Mouse (Mus musculus): ENCODE results near the gene Orm1. TPM values are rescaled to one million over a fixed set of nuclear protein-coding genes. Genes with fewer than 3 reads are reported as not detected.

Gene Orm1
- total RNA-seq, 2 experiments from 2014 or later: not detected

Other genes with a start within 250 kb of the Orm1 start
- not detected for gene Ambp, start 189.8 kb upstream of the Orm1 start, total RNA-seq (2021)
- not detected for gene Kif12, start 172.4 kb upstream of the Orm1 start, total RNA-seq (2021)
- 1 to 10 TPM; 4.2 to 5.2 TPM for gene Col27a1, start 130.6 kb upstream of the Orm1 start, total RNA-seq (2021)
- gene Orm3, start 11.6 kb downstream of the Orm1 start, total RNA-seq (2021): not detected
- not detected for gene Orm2, start 17.9 kb downstream of the Orm1 start, total RNA-seq (2021)
- gene Akna, start 58.8 kb downstream of the Orm1 start, total RNA-seq (2021): 1 to 10 TPM; 3.3 TPM
- gene Whrn, start 151.4 kb downstream of the Orm1 start, total RNA-seq (2021): 10 to 100 TPM; 38.5 to 42.1 TPM
- gene Atp6v1g1, start 200.2 kb downstream of the Orm1 start, total RNA-seq (2021): 100 to 1,000 TPM; 143 to 157 TPM
- 10 to 100 TPM in 1 of 2 experiments, 1 to 10 TPM in 1; 9.5 to 10.4 TPM for gene Tmem268, start 214.2 kb downstream of the Orm1 start, total RNA-seq (2021)

Data from left cerebral cortex, adult 18-20 months (tissue).